Mouse (Mus musculus) kidney, adult 11 months (tissue): ENCODE data around the gene Slc37a3.

Experiments used
- DNase-seq: peaks from one replicate; pipeline ENCODE4 v3.0.0; 2022

Slc37a3 gene

DNA sequence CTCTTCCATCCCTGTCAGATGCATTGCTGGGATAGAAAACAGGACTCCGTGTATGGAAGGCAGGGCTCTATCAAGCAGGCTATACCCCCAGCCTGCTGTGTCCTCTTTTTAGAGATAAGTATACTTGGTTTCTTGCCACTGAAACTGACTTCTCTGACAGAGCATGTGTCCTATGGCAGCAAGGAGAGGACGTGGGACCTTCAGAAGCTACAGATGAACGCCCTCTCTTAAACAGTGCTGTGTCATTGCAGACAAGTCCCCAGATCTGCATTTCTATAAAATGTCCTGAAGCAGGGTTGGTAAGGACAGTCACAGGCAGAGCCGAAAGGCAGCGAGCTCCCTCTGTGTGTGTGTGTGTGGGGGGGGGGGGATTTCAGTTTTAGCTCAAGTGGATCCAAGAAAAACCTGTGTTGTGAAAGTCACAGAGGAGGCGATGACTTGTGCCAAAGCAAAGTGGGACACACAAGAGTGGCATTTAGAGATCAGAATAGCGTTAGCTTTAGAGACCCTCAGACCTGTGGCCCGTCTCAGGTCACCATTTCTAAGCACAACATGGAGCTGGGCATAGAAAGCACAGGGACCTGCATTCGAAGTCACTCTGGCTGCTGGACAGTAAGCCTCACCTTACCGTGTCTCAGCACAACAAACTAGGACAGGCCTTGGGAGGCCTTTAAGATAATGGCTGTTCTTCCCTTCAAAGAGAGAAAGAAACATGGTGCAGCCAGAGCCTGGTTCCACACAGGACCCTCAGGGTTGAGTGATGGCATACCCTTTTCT, 59.4 kb downstream of the Slc37a3 start:
- DNase-seq, result no peak

DNA sequence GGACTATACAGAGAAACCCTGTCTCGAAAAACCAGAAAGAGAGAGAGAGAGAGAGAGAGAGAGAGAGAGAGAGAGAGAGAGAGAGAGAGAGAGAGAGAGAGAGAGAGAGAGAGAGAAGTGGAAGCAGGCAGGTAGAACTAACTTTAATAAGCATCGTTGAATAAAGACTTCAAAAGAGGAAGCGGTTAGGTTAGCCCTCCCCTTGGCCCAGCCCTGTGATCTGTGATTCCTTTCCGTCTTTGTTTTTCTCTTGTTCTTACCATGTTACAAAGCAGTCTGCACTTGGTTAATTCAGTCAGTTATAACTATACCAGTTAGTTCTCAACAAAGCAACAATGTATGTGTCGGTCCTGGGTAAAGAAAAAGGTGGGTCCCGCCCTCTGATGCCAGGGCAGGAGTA, 61.4 kb downstream of the Slc37a3 start:
- DNase-seq, result no peak

DNA sequence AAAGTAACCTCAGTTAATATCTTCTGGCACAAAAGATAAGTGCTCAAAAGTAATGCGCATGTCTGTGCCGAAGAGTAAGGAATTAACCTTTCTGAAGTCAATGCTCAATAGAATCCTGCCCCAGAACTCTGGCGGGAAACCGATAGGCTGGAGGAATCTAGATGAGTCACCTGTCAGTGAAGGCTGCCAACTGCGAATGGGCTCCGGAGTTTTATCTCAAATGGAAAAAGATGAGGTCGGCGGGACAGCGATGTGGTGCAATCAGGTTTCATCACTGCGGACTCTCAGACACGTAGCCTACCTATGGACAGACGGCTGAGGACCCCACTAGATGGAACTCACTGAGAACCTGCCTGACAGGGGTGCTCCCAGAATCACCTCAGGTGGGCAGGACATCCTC, 63.0 kb downstream of the Slc37a3 start:
- DNase-seq, result no peak

DNA sequence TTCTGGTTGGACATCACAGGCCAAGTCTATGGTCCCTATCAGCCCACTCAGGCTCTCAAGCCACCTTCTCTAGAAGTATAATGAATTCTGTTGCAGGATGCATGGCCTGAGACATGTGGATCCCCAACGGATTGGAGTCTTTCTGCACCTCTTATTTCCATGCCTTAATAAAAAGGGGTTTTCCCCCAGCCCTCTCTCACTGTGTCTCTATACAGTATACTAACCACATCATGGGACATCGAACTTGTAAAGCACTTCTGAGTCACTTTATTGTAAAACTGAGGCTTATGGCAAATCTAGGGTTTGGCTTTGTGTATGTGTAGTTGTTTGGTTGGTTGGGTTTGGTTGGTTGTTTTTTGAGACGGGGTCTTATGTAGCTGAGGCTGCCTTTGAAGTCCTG, 65.7 kb downstream of the Slc37a3 start:
- DNase-seq, result no peak

DNA sequence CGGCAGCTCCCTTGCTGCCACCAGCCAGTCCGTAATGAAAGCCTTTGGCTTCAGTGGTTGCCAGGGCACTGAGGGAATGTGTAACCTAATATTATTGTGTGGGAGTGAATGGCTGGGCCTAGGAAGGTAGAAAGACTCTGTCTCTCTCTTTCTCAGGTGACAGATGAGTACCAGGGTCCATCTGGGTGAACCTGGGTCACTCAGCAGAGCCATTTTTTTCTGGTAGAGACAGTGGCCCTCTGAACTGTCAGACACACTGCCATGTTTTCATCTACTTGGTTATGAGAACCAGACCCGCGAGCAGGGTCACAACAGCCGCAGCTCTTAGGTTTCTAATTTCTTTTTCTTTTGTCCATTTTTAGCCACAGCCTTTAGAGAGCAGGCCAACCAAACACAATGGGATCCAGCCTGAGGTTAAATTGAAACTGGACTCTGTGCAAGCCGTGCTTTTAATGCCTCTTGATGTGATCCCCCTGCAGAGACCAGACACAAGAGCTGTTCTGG, 73.1 kb downstream of the Slc37a3 start:
- DNase-seq, result peak; percentile 20

- DNase-seq, result no peak
Measured at GRCm38 (mm10) chr6:39301484-39301883, 76.0 kb downstream of the Slc37a3 start.

DNA sequence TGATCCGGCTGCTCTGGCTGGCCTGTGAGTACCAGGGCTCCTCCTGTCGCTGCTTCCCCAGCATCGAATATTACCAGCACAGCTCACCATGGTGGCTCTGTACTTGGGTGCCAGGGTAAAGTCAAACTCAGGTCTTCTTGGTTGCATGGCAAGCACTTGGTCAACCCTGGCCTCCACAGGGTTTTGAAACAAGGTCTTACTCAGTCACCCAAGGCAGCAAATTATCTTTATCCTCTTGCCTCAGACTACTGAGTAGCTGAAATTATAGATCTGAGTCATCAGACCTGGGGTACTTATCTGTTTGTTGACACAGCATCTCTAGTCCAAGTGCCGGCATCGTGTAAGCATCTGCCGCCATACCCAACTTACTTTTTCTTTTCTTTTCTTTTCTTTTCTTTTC, 80.4 kb downstream of the Slc37a3 start:
- no peak for DNase-seq

DNA sequence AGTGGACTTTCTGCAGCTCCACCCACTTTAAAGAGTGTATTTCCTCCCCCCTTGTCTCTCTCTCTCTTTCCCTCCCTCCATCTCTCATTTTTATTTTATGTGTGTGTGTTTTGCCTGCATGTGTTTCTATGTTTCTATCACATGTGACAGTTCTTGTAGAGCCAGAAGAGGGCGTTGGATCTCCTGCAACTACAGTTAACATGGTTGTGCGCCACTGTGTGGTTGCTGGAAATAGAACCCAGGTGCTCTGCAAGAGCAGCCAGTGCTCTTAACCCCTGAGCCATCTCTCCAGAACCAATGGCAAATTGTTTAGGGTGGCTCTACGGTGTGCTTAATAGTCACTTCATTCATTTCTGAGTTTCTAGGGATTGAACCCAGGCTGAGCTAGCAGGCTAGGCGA, 81.0 kb downstream of the Slc37a3 start:
- DNase-seq, result no peak

- DNase-seq, result peak; percentile 24
Measured at GRCm38 (mm10) chr6:39295727-39296411, 81.6 kb downstream of the Slc37a3 start.

DNA sequence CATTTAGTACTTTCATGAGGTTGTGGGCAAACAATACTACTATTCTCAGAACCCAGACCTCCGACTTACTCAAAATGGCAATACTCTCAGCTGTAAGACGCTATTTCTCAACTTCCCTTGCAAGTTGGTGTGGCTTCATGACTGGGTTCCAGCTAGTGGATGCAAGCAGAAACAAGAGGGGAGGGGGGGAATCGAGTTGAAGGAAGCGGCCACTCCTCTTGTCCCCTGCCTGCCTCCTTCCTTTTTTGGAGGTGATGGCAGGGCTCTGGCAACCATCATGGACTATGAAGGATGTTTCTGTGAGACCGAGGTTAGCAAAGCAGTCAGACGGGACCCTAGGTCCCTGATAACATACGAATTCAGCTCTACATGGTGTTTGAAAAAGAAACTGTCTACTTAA, 87.8 kb downstream of the Slc37a3 start:
- no peak for DNase-seq

DNA sequence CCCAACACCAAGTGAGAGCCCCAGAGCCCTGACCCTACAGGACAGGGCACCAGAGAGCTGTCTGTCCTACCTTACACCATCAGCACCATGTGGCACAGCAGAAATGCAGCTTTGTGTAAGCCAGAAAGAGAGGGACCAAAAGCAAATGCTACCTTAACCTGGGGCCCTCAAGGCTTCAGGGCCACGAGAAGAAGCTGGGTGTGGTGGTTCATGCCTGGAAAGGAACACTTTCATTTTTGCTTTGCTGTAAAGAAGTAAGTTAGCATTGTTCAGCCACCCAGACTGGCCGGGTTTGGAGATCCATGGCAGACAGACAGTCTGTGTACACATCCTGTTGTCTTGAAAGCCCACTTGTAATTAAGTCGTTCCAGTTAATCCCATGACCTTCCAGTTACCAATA, 89.7 kb downstream of the Slc37a3 start:
- no peak for DNase-seq

DNA sequence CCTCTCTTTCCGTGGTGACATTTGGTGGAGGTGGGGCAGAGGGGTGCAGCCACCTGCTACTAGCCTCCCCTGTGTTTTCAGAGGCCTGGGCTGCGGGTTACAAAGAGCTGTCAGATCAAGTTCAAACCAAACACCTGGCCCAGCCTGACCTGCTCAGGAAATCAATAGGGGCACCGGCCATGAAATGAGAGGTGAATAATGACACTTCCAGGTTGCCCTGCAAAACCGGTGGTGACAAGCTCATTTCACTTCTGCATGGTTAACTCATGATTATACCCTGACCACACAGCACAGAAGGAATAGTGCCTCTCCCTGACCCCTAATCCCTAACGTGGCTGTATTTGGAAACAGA, 90.8 kb downstream of the Slc37a3 start:
- peak; percentile 30 for DNase-seq

DNA sequence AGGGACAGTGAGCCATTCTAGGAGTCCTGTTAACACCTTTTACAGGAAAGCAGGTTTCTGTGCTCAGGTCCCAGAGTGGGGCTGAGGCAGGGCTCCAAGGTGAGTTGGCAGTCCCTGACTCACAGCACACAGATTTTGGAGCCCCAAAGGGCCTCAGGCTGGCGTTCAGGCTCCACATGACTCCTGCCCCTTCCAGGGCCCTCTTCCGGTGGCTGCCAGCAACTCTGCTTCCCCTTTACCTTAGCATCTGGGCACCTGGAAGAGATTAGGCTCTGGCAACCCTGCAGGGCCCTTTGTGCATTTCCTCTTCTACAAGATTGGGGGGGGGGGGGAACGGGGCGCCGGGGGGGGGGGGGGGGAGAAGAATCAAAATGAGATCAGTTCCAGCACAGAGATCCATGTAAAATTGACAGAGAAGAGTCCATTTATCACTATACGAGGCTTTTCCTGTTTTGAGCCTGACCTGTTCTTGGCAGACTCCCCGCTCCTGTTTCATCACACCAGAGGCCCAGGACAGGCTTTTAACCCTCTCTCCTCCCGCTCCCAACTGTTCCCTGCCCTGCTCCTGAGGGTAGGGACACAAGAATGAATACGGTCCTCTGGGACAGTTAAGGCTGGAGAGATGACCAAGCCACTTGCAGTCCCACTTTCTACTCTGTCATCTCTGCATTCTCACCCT, 91.3 kb downstream of the Slc37a3 start:
- peak; percentile 28 for DNase-seq

- DNase-seq, result peak; percentile 58
Measured at GRCm38 (mm10) chr6:39284836-39285235, 92.6 kb downstream of the Slc37a3 start.
